Mouse (Mus musculus) neural tube, embryonic 12.5 days (tissue): ENCODE data around the gene Atxn1. TPM values are rescaled to one million over a fixed set of nuclear protein-coding genes. Genes with fewer than 3 reads are reported as not detected.

Source experiments
- ATAC-seq: fragments of 200-750 bp; cut with Nextera tagmentation; 2 replicates; pipeline ENCODE4 v1.8.0; 2017; ENCODE audit warnings: low read depth, mild to moderate bottlenecking, moderate TSS enrichment, moderate library complexity; ENCODE audit not compliant: low FRiP score
- H3K27ac ChIP-seq: fragments of 300-500 bp; sonication (generic); 2 replicates; pipeline ENCODE4 v1.5.1; 2016
- H3K27me3 ChIP-seq: fragments of 300-500 bp; sonication (generic); replicated peaks from 2 replicates; pipeline ENCODE4 v1.6.1; 2016; ENCODE audit warnings: mild to moderate bottlenecking
- H3K36me3 ChIP-seq: fragments of 300-500 bp; sonication (generic); 2 replicates; pipeline ENCODE4 v1.6.1; 2016; ENCODE audit warnings: mild to moderate bottlenecking
- H3K4me1 ChIP-seq: fragments of 300-500 bp; sonication (generic); 2 replicates; pipeline ENCODE4 v1.6.1; 2016
- H3K4me2 ChIP-seq: fragments of 300-500 bp; sonication (generic); replicated peaks from 2 replicates; pipeline ENCODE4 v1.6.1; 2016; ENCODE audit warnings: mild to moderate bottlenecking
- H3K4me3 ChIP-seq: fragments of 300-500 bp; sonication (generic); 2 replicates; pipeline ENCODE4 v1.5.1; 2016
- H3K9ac ChIP-seq: fragments of 300-500 bp; sonication (generic); 2 replicates; pipeline ENCODE4 v1.6.1; 2016; ENCODE audit warnings: mild to moderate bottlenecking
- H3K9me3 ChIP-seq: fragments of 300-500 bp; sonication (generic); 2 replicates; pipeline ENCODE4 v1.6.1; 2016; ENCODE audit warnings: mild to moderate bottlenecking
- WGBS: fragments of 180-500 bp; shearing (Covaris S2); methylation state at CpG from one replicate; pipeline ENCODE4 v1.1.7; 2016; 5-methylcytosine and 5-hydroxymethylcytosine counted together
- polyA plus RNA-seq: library from polyadenylated mRNA; unstranded; fragments of >200 nt; fragmentation: Nextera tagmentation; extraction: Ambion mirVana; gene quantifications from 2 replicates; pipeline ENCODE4 v1.2.1, GENCODE M21; 2016

Atxn1 gene
- polyA plus RNA-seq, 1 experiment from 2014 or later = 3.4 TPM

GRCm38 (mm10) chr13:45649197-45649812, 315.5 kb downstream of the Atxn1 start:
- 81% methylated on average over 4 of the region's 4 CpGs for WGBS
- H3K9ac ChIP-seq = no peak overlapping the region
- no peak overlapping the region for H3K4me3 ChIP-seq
- H3K9me3 ChIP-seq = no peaks in the 10 kb centered on the region
- H3K27ac ChIP-seq = no peak overlapping the region
- H3K4me2 ChIP-seq = no peak overlapping the region
- no peak for ATAC-seq
- H3K27me3 ChIP-seq = no peaks in the 10 kb centered on the region
- no peaks in the 10 kb centered on the region for H3K36me3 ChIP-seq
- H3K4me1 ChIP-seq = no peaks in the 10 kb centered on the region

GRCm38 (mm10) chr13:45643780-45644395, 320.9 kb downstream of the Atxn1 start:
- H3K9me3 ChIP-seq = no peaks in the 10 kb centered on the region
- no peak overlapping the region for H3K4me2 ChIP-seq
- H3K4me1 ChIP-seq = no peaks in the 10 kb centered on the region
- H3K4me3 ChIP-seq = no peak overlapping the region
- H3K9ac ChIP-seq = no peak overlapping the region
- WGBS = 82% methylated on average over 6 of the region's 6 CpGs
- H3K36me3 ChIP-seq = no peaks in the 10 kb centered on the region
- H3K27ac ChIP-seq = no peak overlapping the region
- no peaks in the 10 kb centered on the region for H3K27me3 ChIP-seq
- ATAC-seq = no peak

- Histone ChIP-seq H3K9ac (no peak overlapping the region), H3K27ac (no peak overlapping the region), H3K4me1 (no peaks in the 10 kb centered on the region), H3K4me2 (no peak overlapping the region), H3K4me3 (no peak overlapping the region), H3K9me3 (no peaks in the 10 kb centered on the region), H3K36me3 (no peaks in the 10 kb centered on the region), H3K27me3 (no peaks in the 10 kb centered on the region)
- ATAC-seq = no peak
- 80% methylated on average over 7 of the region's 7 CpGs for WGBS
Measured at GRCm38 (mm10) chr13:45642913-45643312, 321.9 kb downstream of the Atxn1 start.

GRCm38 (mm10) chr13:45640431-45640830, 324.4 kb downstream of the Atxn1 start:
- no peak overlapping the region for H3K4me3 ChIP-seq
- H3K27ac ChIP-seq = no peak overlapping the region
- H3K4me2 ChIP-seq = no peak overlapping the region
- H3K27me3 ChIP-seq = no peaks in the 10 kb centered on the region
- no peak overlapping the region for H3K9ac ChIP-seq
- no peaks in the 10 kb centered on the region for H3K9me3 ChIP-seq
- H3K4me1 ChIP-seq = no peaks in the 10 kb centered on the region
- WGBS = 69% methylated on average over 5 of the region's 5 CpGs
- H3K36me3 ChIP-seq = no peaks in the 10 kb centered on the region
- ATAC-seq = no peak

- no peaks in the 10 kb centered on the region for H3K9me3 ChIP-seq
- no peaks in the 10 kb centered on the region for H3K27me3 ChIP-seq
- no peak for ATAC-seq
- no peak overlapping the region for H3K4me2 ChIP-seq
- no peaks in the 10 kb centered on the region for H3K4me1 ChIP-seq
- no peak overlapping the region for H3K4me3 ChIP-seq
- H3K9ac ChIP-seq = no peak overlapping the region
- WGBS = 86% methylated on average over 1 of the region's 1 CpGs
- H3K27ac ChIP-seq = no peak overlapping the region
- no peaks in the 10 kb centered on the region for H3K36me3 ChIP-seq
Measured at GRCm38 (mm10) chr13:45638281-45638680, 326.5 kb downstream of the Atxn1 start.

GRCm38 (mm10) chr13:45637324-45637723, 327.5 kb downstream of the Atxn1 start:
- ATAC-seq = no peak
- Histone ChIP-seq H3K36me3 (no peaks in the 10 kb centered on the region), H3K4me3 (no peak overlapping the region), H3K27ac (no peak overlapping the region), H3K27me3 (no peaks in the 10 kb centered on the region), H3K4me2 (no peak overlapping the region), H3K9me3 (no peaks in the 10 kb centered on the region), H3K4me1 (no peaks in the 10 kb centered on the region), H3K9ac (no peak overlapping the region)
- WGBS = 57% methylated on average over 8 of the region's 8 CpGs

GRCm38 (mm10) chr13:45636435-45636834, 328.4 kb downstream of the Atxn1 start:
- 94% methylated on average over 3 of the region's 3 CpGs for WGBS
- H3K4me1 ChIP-seq = no peaks in the 10 kb centered on the region
- no peaks in the 10 kb centered on the region for H3K36me3 ChIP-seq
- H3K9ac ChIP-seq = no peak overlapping the region
- no peaks in the 10 kb centered on the region for H3K27me3 ChIP-seq
- no peak overlapping the region for H3K4me3 ChIP-seq
- no peaks in the 10 kb centered on the region for H3K9me3 ChIP-seq
- no peak overlapping the region for H3K27ac ChIP-seq
- ATAC-seq = no peak
- H3K4me2 ChIP-seq = no peak overlapping the region

GRCm38 (mm10) chr13:45633918-45634317, 330.9 kb downstream of the Atxn1 start:
- Histone ChIP-seq H3K4me2 (no peak overlapping the region), H3K9me3 (no peaks in the 10 kb centered on the region), H3K27me3 (no peaks in the 10 kb centered on the region), H3K36me3 (no peaks in the 10 kb centered on the region), H3K4me3 (no peak overlapping the region), H3K9ac (no peak overlapping the region), H3K27ac (no peak overlapping the region), H3K4me1 (no peaks in the 10 kb centered on the region)
- no peak for ATAC-seq

- H3K4me3 ChIP-seq = no peak overlapping the region
- H3K4me2 ChIP-seq = no peak overlapping the region
- ATAC-seq = no peak
- no peaks in the 10 kb centered on the region for H3K36me3 ChIP-seq
- 90% methylated on average over 3 of the region's 3 CpGs for WGBS
- no peak overlapping the region for H3K27ac ChIP-seq
- no peaks in the 10 kb centered on the region for H3K9me3 ChIP-seq
- 0 out of 2 replicates have a peak, but pooled peaks cover 1% of the 10 kb centered on the region for H3K4me1 ChIP-seq
- no peaks in the 10 kb centered on the region for H3K27me3 ChIP-seq
- no peak overlapping the region for H3K9ac ChIP-seq
Measured at GRCm38 (mm10) chr13:45632133-45632532, 332.7 kb downstream of the Atxn1 start.

- 75% methylated on average over 12 of the region's 12 CpGs for WGBS
- Histone ChIP-seq H3K4me1 (0 out of 2 replicates have a peak, but pooled peaks cover 2% of the 10 kb centered on the region), H3K27ac (no peak overlapping the region), H3K9me3 (no peaks in the 10 kb centered on the region), H3K4me2 (no peak overlapping the region), H3K4me3 (no peak overlapping the region), H3K27me3 (no peaks in the 10 kb centered on the region), H3K36me3 (no peaks in the 10 kb centered on the region), H3K9ac (no peak overlapping the region)
- no peak for ATAC-seq
Measured at GRCm38 (mm10) chr13:45630518-45631290, 334.1 kb downstream of the Atxn1 start.

GRCm38 (mm10) chr13:45629750-45630149, 335.1 kb downstream of the Atxn1 start:
- no peak overlapping the region for H3K27ac ChIP-seq
- WGBS = 82% methylated on average over 1 of the region's 1 CpGs
- no peak for ATAC-seq

GRCm38 (mm10) chr13:45628341-45628740, 336.5 kb downstream of the Atxn1 start:
- Histone ChIP-seq H3K9ac (no peak overlapping the region), H3K4me3 (no peak overlapping the region), H3K36me3 (no peaks in the 10 kb centered on the region), H3K4me2 (no peak overlapping the region), H3K27me3 (no peaks in the 10 kb centered on the region), H3K27ac (no peak overlapping the region), H3K4me1 (0 out of 2 replicates have a peak, but pooled peaks cover 2% of the 10 kb centered on the region), H3K9me3 (no peaks in the 10 kb centered on the region)
- WGBS = 58% methylated on average over 8 of the region's 8 CpGs
- ATAC-seq = no peak

More at GRCm38 (mm10) chr13:45629750-45630149, 335.1 kb downstream of the Atxn1 start:
- Histone ChIP-seq H3K4me3 (no peak overlapping the region), H3K9ac (no peak overlapping the region), H3K4me2 (no peak overlapping the region), H3K9me3 (no peaks in the 10 kb centered on the region), H3K36me3 (no peaks in the 10 kb centered on the region), H3K27me3 (no peaks in the 10 kb centered on the region), H3K4me1 (0 out of 2 replicates have a peak, but pooled peaks cover 2% of the 10 kb centered on the region)
